Mouse (Mus musculus) liver, embryonic 14.5 days (tissue): Measurements from ENCODE around the gene Aoc2.

Source experiments
- CTCF ChIP-seq: IDR thresholded peaks from 2 replicates; pipeline ENCODE4 v1.5.1; 2016; ENCODE audit warnings: antibody characterized with exemption, low read depth, control low read depth
- EP300 ChIP-seq: IDR thresholded peaks from 2 replicates; pipeline ENCODE4 v1.6.1; 2016; ENCODE audit warnings: antibody characterized with exemption, low read depth

- TF ChIP-seq CTCF: no peak
- no peak for TF ChIP-seq EP300
These were observed at the start of gene Aoc2 for GRCm38 (mm10) chr11:101324763-101325162.
